Mouse (Mus musculus) lung, embryonic 14.5 days (tissue): ENCODE measurements around the gene Tanc1. TPM values are rescaled to one million over a fixed set of nuclear protein-coding genes. Genes with fewer than 3 reads are reported as not detected.

Source experiments
- ATAC-seq: fragments of 200-750 bp; cut with Nextera tagmentation; 2 replicates; pipeline ENCODE4 v1.8.0; 2017; ENCODE audit warnings: mild to moderate bottlenecking, moderate TSS enrichment, moderate library complexity; ENCODE audit not compliant: insufficient read depth
- DNase-seq: peaks from one replicate; pipeline ENCODE4 v3.0.0-alpha.2; 2015
- H3K27ac ChIP-seq: fragments of 300-500 bp; sonication (generic); 2 replicates; pipeline ENCODE4 v1.5.1; 2014; ENCODE audit warnings: low read depth, mild to moderate bottlenecking, moderate library complexity
- H3K27me3 ChIP-seq: fragments of 300-500 bp; sonication (generic); 2 replicates; pipeline ENCODE4 v1.6.1; 2014; ENCODE audit warnings: low read length, control low read depth; ENCODE audit not compliant: insufficient read depth
- H3K36me3 ChIP-seq: fragments of 300-500 bp; sonication (generic); 2 replicates; pipeline ENCODE4 v1.6.1; 2014; ENCODE audit warnings: control low read depth; ENCODE audit not compliant: insufficient read depth
- H3K4me1 ChIP-seq: fragments of 300-500 bp; sonication (generic); 2 replicates; pipeline ENCODE4 v1.6.1; 2014; ENCODE audit warnings: antibody characterized with exemption, control low read depth; ENCODE audit not compliant: insufficient read depth
- H3K4me2 ChIP-seq: fragments of 300-500 bp; sonication (generic); 2 replicates; pipeline ENCODE4 v1.6.1; 2014; ENCODE audit warnings: mild to moderate bottlenecking
- H3K4me3 ChIP-seq: fragments of 300-500 bp; sonication (generic); 2 replicates; pipeline ENCODE4 v1.5.1; 2014; ENCODE audit warnings: low read depth, low read length
- H3K9ac ChIP-seq: fragments of 300-500 bp; sonication (generic); 2 replicates; pipeline ENCODE4 v1.6.1; 2014
- H3K9me3 ChIP-seq: fragments of 300-500 bp; sonication (generic); 2 replicates; pipeline ENCODE4 v1.6.1; 2016; ENCODE audit warnings: low read depth, low read length, control low read depth
- CTCF ChIP-seq: IDR thresholded peaks from 2 replicates; pipeline ENCODE4 v1.5.1; 2016; ENCODE audit warnings: antibody characterized with exemption, low read depth
- WGBS: fragments of 180-500 bp; shearing (Covaris S2); extraction: QIAGEN DNeasy Blood & Tissue Kit; methylation state at CpG from one replicate; pipeline ENCODE4 v1.1.7; 2014; 5-methylcytosine and 5-hydroxymethylcytosine counted together
- polyA plus RNA-seq: library from polyadenylated mRNA; unstranded; fragments of >200 nt; fragmentation: Nextera tagmentation; extraction: Ambion mirVana; gene quantifications from 2 replicates; pipeline ENCODE4 v1.2.1, GENCODE M21; 2014

Gene Tanc1
- polyA plus RNA-seq, 1 experiment from 2014 or later, result 31.0 TPM

DNA sequence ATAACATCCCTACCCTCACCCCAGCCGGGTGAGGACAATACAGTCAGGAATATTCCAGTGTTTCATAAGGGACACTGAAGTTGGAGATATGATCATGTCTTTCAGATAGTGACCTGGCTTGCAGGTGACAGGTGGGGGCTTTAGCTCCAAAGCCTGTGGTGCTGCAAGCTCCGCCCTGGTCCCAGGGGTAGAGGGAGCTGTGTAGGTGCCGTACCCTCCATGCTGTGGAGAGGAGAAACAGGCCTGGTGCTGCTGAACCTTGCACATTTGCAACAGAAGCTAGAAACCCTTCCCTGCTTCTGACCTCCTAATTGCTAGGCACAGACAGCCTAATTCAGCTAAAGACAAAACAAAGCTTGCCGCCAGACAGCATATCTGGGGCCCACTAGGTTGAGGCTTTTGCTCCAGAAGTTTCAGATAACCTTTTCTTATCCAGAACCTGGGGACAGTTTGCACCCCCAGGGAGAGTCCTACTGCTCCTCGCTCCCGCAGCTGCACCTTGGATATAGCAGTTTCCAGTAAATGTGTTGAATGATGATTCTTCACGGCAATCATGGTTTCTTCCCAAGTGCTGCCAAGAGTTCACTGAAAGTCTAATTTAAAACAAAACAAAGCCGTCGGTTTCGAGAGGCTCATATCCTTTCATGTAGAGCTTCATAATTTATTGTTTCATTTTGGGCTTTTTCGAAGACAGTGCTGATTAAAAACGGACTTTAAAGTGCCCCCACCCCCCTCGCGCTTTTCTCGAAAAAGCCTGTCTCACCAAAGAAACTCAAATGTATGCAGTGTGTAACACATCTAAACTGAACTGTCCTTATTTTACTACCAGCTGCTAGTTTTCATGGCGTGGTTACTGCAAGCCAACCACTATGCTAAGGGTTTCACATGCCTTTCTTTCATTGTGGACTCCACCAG lies 49.3 kb downstream of the Tanc1 start:
- Histone ChIP-seq H3K27me3 (no peaks in the 10 kb centered on the region), H3K9me3 (no peaks in the 10 kb centered on the region), H3K36me3 (no peaks in the 10 kb centered on the region), H3K4me3 (no peak overlapping the region), H3K9ac (no peak overlapping the region), H3K4me1 (peaks cover 29% of the 10 kb centered on the region), H3K27ac (peak overlapping the region; percentile 71; the same call in 1 of the 2 replicates), H3K4me2 (peak overlapping the region; percentile 23)
- WGBS, result 36% methylated on average over 16 of the region's 16 CpGs
- 0 out of 2 replicates have a peak, but pooled peaks have one; percentile 16 for ATAC-seq
- TF ChIP-seq CTCF, result no peak
- peak; percentile 74 for DNase-seq

DNA sequence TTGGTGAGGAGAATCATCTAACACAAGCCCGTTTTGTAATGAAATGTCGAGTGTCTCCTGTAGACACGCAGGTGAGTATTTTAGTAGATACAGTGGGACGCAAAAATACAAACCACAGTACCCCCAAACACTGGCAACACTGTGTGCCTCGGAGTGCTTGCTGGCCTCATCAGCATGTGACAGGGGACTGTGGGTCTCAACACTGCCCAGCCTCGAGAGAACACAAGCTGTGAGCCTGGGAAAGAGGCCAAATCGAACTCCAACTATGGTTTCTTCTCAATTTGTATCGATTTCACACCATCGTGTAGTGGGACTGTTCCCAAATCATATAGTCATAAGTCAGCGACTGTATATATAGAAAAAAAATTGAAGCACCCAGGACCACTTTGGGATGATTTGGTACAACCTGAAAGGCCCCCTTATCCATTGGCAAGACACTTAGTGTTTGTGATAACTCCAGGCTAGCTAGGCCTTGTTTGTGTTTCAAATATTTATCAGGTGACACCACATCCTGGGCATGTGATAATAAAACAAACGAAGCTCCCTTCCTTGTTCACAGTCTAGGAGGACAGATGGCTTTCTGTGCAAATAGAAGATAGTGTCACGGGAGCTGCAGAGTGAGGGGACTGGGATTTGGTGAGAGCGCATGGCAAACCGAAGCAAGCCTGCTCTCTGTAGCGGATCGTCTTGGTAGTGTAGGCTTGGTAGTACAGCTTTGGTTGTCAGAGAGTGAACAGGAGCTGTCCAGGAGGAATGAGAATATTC lies 53.1 kb downstream of the Tanc1 start:
- Histone ChIP-seq H3K36me3 (no peaks in the 10 kb centered on the region), H3K27me3 (no peaks in the 10 kb centered on the region), H3K27ac (peak overlapping the region; percentile 42; the same call in 1 of the 2 replicates), H3K9me3 (no peaks in the 10 kb centered on the region), H3K4me1 (peaks cover 25% of the 10 kb centered on the region), H3K4me2 (no peak overlapping the region), H3K9ac (no peak overlapping the region), H3K4me3 (no peak overlapping the region)
- no peak for DNase-seq
- peak; percentile 16; the same call in 1 of the 2 replicates for ATAC-seq
- 42% methylated on average over 16 of the region's 16 CpGs for WGBS
- no peak for TF ChIP-seq CTCF

DNA sequence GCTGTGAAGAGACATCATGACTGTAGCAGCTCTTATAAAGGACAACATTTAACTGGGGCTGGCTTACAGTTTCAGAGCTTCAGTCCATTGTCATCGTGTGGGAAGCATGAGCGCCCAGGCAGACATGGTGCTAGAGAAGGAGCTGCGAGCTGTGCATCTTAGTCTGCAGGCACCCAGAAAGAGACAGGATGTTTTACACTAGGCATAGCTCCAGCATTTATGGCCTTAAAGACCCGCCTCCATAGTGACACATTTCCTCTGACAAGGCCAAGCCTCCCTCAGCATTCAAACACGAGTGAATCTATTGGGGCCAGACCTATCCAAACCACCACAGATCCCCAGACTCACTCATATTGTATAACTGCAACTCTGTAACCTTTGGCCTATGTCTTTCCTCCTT lies 54.7 kb downstream of the Tanc1 start:
- Histone ChIP-seq H3K36me3 (no peaks in the 10 kb centered on the region), H3K4me1 (peaks cover 21% of the 10 kb centered on the region), H3K4me2 (no peak overlapping the region), H3K4me3 (no peak overlapping the region), H3K9ac (no peak overlapping the region), H3K9me3 (no peaks in the 10 kb centered on the region), H3K27ac (no peak overlapping the region), H3K27me3 (no peaks in the 10 kb centered on the region)
- 74% methylated on average over 5 of the region's 5 CpGs for WGBS
- no peak for DNase-seq
- no peak for ATAC-seq
- TF ChIP-seq CTCF, result no peak

DNA sequence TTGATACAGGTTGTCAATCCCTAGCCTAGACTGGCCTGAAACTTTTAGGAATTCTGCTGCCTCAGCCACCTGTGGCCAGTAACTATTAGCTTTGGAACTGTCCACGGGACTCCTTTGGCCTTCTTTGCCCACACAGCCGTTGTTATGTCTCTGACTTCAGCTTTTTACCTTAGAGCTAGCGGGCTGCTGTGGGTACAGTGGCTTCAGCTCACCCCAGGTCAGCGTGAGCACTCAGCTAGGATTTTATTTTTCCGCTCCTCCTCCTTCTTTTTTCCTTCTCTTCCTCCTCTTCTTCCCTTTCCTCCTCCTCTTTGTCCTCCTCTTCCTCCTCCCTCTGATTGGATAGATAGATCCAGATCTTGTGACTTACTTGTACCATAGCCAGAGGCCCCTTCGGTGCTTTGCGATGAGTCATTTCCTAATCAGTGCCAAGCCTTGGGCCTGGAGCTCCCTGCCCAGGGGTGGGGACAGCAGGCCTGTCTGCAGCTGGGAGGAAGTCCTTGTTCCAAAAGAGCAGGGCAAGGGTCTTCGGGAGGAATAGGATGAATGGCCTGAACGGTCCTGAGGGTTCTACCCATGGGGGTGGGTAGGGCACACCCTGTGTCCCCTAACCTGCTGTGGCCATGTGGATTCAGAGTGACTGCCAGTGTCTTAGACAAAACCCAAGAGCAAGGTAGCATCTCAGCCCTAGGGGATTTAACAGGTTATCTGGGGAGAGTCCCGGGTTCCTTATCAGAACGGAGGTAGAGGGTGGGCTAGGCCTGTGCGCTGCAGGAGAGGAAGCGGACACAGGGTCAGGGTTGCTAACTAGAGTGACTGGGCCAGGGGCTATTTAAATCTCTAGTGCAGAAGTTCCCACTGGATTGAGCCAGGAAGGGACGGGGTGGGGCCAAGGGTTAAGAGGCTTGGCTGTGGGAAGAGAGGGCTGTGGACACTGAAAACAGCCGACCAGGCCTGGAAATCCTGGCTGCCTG lies 58.5 kb downstream of the Tanc1 start:
- Histone ChIP-seq H3K36me3 (no peaks in the 10 kb centered on the region), H3K27ac (peak overlapping the region; percentile 77), H3K27me3 (no peaks in the 10 kb centered on the region), H3K4me1 (peaks cover 14% of the 10 kb centered on the region), H3K4me2 (peak overlapping the region; percentile 1; the same call in 1 of the 2 replicates), H3K9ac (no peak overlapping the region), H3K4me3 (no peak overlapping the region), H3K9me3 (no peaks in the 10 kb centered on the region)
- ATAC-seq (peak; percentile 81), DNase-seq (peak; percentile 80)
- no peak for TF ChIP-seq CTCF
- WGBS, result 41% methylated on average over 15 of the region's 15 CpGs

DNA sequence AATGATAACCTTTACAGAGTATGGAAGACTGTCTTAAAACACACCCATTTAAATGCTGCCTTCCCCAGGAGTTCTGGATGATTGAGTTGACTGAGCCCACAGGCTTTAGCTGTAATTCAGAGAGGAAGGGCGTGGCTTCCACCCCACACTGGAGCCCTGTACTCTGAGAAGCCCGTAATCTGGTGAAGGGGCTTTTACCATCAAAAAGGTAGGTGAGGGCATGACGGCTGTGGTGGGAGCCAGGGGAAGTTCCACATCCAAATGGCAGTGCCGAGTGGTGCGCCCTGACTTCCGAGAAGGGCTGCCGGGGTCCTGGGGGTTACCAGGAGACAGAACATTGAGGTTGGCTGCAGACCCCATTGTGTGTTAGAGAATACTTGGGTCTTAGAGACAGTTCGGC lies 59.8 kb downstream of the Tanc1 start:
- Histone ChIP-seq H3K9ac (no peak overlapping the region), H3K4me2 (no peak overlapping the region), H3K27ac (no peak overlapping the region), H3K36me3 (no peaks in the 10 kb centered on the region), H3K4me1 (peaks cover 18% of the 10 kb centered on the region), H3K9me3 (no peaks in the 10 kb centered on the region), H3K27me3 (no peaks in the 10 kb centered on the region), H3K4me3 (no peak overlapping the region)
- WGBS, result 47% methylated on average over 8 of the region's 8 CpGs
- no peak for TF ChIP-seq CTCF
- DNase-seq, result no peak
- no peak for ATAC-seq

DNA sequence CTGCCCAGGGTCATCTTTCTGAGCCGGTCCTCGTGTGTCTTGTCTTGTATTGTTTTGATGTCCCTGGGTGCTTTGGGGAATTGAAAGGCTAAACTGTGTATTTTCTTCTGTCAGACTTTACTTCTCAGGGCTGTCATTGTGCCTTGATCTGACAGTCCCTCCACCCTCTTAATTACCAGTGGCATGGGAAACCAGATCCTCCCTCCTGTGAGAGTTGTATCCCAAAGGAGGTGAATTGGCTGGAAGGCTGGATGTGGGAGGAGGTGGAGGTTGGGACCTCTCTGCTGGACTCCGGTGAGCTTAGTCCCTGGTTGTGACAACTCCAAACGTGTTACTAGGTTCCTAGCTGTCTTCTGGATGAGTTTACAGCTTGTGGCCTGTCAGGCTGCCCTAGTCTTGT lies 60.2 kb downstream of the Tanc1 start:
- H3K9ac ChIP-seq, result no peak overlapping the region
- ATAC-seq (no peak), DNase-seq (no peak)
- no peak overlapping the region for H3K27ac ChIP-seq
- H3K4me3 ChIP-seq, result no peak overlapping the region
- H3K9me3 ChIP-seq, result no peaks in the 10 kb centered on the region
- 26% methylated on average over 4 of the region's 4 CpGs for WGBS
- H3K4me2 ChIP-seq, result no peak overlapping the region
- H3K36me3 ChIP-seq, result no peaks in the 10 kb centered on the region
- peaks cover 20% of the 10 kb centered on the region for H3K4me1 ChIP-seq
- TF ChIP-seq CTCF, result no peak
- no peaks in the 10 kb centered on the region for H3K27me3 ChIP-seq
